Mouse (Mus musculus) megakaryocyte, embryonic 14.5 days (primary cell): ENCODE results near the gene Prrg2.

Experiments
- FLI1 ChIP-seq: IDR thresholded peaks from 2 replicates; pipeline ENCODE4 v1.6.1; 2012; ENCODE audit warnings: low read length, inconsistent platforms, mixed read lengths
- GATA1 ChIP-seq: IDR thresholded peaks from 3 replicates; pipeline ENCODE4 v1.6.1; 2012; ENCODE audit warnings: mixed read lengths, low read length, inconsistent platforms, borderline replicate concordance

GRCm38 (mm10) chr7:45103652-45104180 is 41.2 kb upstream of the Prrg2 start, which contains the start of gene Fcgrt:
- TF ChIP-seq GATA1 (no peak), FLI1 (no peak)
